Mouse (Mus musculus) forebrain, postnatal 0 days (tissue): Measurements from ENCODE around the gene 4930415O20Rik. TPM values are rescaled to one million over a fixed set of nuclear protein-coding genes. Genes with fewer than 3 reads are reported as not detected.
A peak's percentile ranks its signal among the peaks of the same experiment; 100 is the strongest.

Experiments
- ATAC-seq: fragments of 200-750 bp; cut with Nextera tagmentation; 2 replicates; pipeline ENCODE4 v1.8.0; 2017; ENCODE audit warnings: mild to moderate bottlenecking, moderate library complexity
- DNase-seq: peaks from one replicate; pipeline ENCODE4 v3.0.0-alpha.2; 2015
- H3K27ac ChIP-seq: fragments of 300-500 bp; sonication (generic); 2 replicates; pipeline ENCODE4 v1.5.1; 2014; ENCODE audit warnings: low read depth, mild to moderate bottlenecking, antibody characterized with exemption, low read length, moderate library complexity, mixed read lengths
- H3K27me3 ChIP-seq: fragments of 300-500 bp; sonication (generic); 2 replicates; pipeline ENCODE4 v1.6.1; 2014; ENCODE audit warnings: mild to moderate bottlenecking, low read length, mixed read lengths; ENCODE audit not compliant: insufficient read depth
- H3K36me3 ChIP-seq: fragments of 300-500 bp; sonication (generic); 2 replicates; pipeline ENCODE4 v1.6.1; 2014; ENCODE audit warnings: mild to moderate bottlenecking, moderate library complexity; ENCODE audit not compliant: insufficient read depth
- H3K4me1 ChIP-seq: fragments of 300-500 bp; sonication (generic); 2 replicates; pipeline ENCODE4 v1.6.1; 2014; ENCODE audit warnings: antibody characterized with exemption; ENCODE audit not compliant: insufficient read depth
- H3K4me2 ChIP-seq: fragments of 300-500 bp; sonication (generic); 2 replicates; pipeline ENCODE4 v1.6.1; 2014; ENCODE audit warnings: low read depth, mild to moderate bottlenecking, moderate library complexity
- H3K4me3 ChIP-seq: fragments of 300-500 bp; sonication (generic); 2 replicates; pipeline ENCODE4 v1.5.1; 2014; ENCODE audit warnings: low read depth, low read length, mixed read lengths
- H3K9ac ChIP-seq: fragments of 300-500 bp; sonication (generic); 2 replicates; pipeline ENCODE4 v1.6.1; 2014; ENCODE audit warnings: mild to moderate bottlenecking
- H3K9me3 ChIP-seq: fragments of 300-500 bp; sonication (generic); 2 replicates; pipeline ENCODE4 v1.6.1; 2016; ENCODE audit warnings: low read length
- CTCF ChIP-seq: sonication (generic); IDR thresholded peaks from 2 replicates; pipeline ENCODE4 v1.5.1; 2016; ENCODE audit warnings: antibody characterized with exemption, control low read depth, low read depth
- WGBS: fragments of 180-500 bp; shearing (Covaris S2); extraction: QIAGEN DNeasy Blood & Tissue Kit; methylation state at CpG from one replicate; pipeline ENCODE4 v1.1.7; 2014; 5-methylcytosine and 5-hydroxymethylcytosine counted together
- polyA plus RNA-seq: library from polyadenylated mRNA; unstranded; fragments of >200 nt; fragmentation: Nextera tagmentation; extraction: Ambion mirVana; gene quantifications from 2 replicates; pipeline ENCODE4 v1.2.1, GENCODE M21; 2015
- total RNA-seq: library from RNA; depleted of rRNA; stranded (reverse); fragments of >200 nt; gene quantifications from 2 replicates; pipeline ENCODE4 v1.2.3, GENCODE M21; 2014

Gene 4930415O20Rik
- total and polyA plus RNA-seq, 2 experiments from 2014 or later: 0.51 TPM; not detected in 1

DNA sequence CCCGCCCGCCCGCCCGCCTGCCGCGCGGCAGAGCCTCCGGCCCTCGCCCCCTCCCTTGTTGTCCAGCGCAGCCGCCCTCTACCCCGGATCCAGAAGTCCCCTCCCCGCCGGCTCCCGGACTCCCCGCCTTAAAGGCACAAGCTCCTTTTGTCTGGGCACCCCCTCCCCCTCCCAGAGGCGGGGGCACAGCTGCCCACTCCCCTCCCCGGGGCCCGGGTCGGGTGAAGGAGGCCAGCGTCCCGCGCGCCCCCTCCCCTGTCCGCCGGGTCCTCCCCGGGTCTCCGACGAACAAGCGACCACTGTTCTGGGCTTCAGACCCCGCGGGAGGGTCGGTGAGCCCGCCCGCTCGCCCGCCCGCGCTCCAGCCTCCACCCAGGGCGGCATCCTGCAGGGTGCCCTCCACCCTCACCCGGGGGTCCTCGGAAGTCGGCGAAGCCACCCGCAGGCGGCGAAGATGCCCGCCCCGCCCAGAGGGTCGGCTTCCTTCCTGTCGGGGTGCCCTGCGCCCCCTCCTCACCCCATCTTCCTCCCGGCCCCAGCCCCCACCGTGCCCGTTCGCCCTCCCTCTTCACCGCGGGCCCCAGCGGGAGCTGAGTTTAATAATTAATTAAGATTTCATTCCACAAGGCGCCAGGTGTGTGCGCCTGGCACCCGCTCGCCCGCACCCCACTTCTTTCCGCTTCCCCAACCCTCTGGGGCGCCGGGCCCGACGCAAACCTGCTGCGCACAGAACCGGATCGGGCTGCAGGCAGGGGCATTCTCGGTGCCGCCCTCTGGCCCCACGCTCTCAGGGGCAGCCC lies 38.7 kb downstream of the 4930415O20Rik start, which contains the start of gene Adcy6:
TSS of gene Adcy6 (minus strand) at position 746 of the 800 bp plus-strand sequence.
- H3K27ac ChIP-seq: peak within 1 kb of the TSS; percentile 72
- peaks cover 12% of the 10 kb centered on the region for H3K4me1 ChIP-seq
- H3K9me3 ChIP-seq: no peaks in the 10 kb centered on the region
- no peaks in the 10 kb centered on the region for H3K36me3 ChIP-seq
- ATAC-seq (peak; percentile 88), DNase-seq (peak; percentile 82)
- peak within 1 kb of the TSS; percentile 87 for H3K9ac ChIP-seq
- no peak for TF ChIP-seq CTCF
- peak within 1 kb of the TSS; percentile 88 for H3K4me2 ChIP-seq
- peak within 1 kb of the TSS; percentile 88 for H3K4me3 ChIP-seq
- 3% methylated on average over 68 of the region's 75 CpGs for WGBS
- no peaks in the 10 kb centered on the region for H3K27me3 ChIP-seq

DNA sequence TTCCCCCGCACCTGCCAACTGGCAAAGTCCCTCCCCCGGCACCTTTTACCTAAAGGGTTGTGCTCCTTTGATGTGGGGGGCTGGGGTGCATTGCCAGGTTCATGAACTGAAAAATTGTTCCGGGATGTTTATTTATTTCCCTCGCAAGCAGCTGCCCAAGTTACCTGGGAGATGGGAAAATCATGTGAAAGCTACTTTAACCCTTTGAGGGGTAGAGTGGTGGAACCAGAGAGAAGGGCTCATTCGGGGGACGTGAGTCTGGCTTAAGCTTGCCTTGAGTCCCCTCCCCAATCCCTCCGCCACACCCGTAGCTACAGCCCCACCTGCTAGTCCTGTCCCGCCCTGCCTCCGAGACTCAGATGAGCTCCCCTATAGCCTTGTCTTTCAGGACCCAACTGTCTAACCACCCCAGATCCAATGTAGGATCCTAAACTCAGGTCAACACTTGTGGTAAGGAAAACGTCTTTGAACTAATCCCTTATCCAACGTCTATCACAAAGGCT lies 39.4 kb downstream of the 4930415O20Rik start:
- H3K9ac ChIP-seq: peak overlapping the region; percentile 87
- peak overlapping the region; percentile 88 for H3K4me2 ChIP-seq
- no peaks in the 10 kb centered on the region for H3K27me3 ChIP-seq
- peak overlapping the region; percentile 88 for H3K4me3 ChIP-seq
- no peak for TF ChIP-seq CTCF
- no peaks in the 10 kb centered on the region for H3K36me3 ChIP-seq
- ATAC-seq (no peak), DNase-seq (peak; percentile 22)
- WGBS: 4% methylated on average over 12 of the region's 12 CpGs
- no peaks in the 10 kb centered on the region for H3K9me3 ChIP-seq
- H3K27ac ChIP-seq: peak overlapping the region; percentile 72
- H3K4me1 ChIP-seq: peaks cover 12% of the 10 kb centered on the region

DNA sequence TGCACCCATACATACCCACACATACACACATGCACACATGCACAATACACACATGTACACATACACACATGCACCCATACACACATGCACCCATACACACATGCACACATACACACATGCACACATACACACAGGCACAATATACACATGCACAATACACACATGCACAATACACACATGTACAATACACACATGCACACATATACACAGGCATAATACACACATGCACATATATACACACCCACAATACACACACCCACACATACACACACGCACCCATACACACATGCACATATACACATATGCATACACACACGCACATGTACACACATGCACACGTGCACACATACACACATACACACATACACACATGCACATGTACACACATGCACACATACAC lies 41.4 kb downstream of the 4930415O20Rik start:
- DNase-seq: no peak
- H3K4me1 ChIP-seq: peaks cover 12% of the 10 kb centered on the region
- no peak overlapping the region for H3K27ac ChIP-seq
- H3K4me2 ChIP-seq: no peak overlapping the region
- no peaks in the 10 kb centered on the region for H3K9me3 ChIP-seq
- H3K4me3 ChIP-seq: no peak overlapping the region
- no peaks in the 10 kb centered on the region for H3K36me3 ChIP-seq
- H3K9ac ChIP-seq: no peak overlapping the region
- no peak for ATAC-seq
- WGBS: 96% methylated on average over 3 of the region's 3 CpGs
- no peaks in the 10 kb centered on the region for H3K27me3 ChIP-seq
- TF ChIP-seq CTCF: no peak

DNA sequence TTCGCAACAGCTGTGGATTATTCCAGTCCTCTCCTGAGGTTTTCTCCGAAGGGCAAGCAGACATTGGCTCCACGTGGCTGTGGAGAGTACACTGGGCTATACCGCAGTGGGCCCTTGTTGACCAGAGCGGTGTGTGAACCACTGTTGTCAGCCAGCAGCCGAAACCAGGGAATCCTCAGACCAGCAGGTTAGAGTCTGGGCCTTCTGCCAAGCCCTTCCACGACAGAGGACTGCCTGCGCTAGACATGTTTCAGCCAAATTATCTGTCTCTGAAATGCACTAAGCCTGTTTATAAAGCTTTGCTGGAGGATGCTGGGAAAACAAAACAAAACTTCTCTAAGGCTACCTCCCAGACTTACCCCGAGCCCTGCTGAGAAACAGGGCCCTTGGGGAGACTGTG lies 43.7 kb downstream of the 4930415O20Rik start:
- Histone ChIP-seq H3K9ac (no peak overlapping the region), H3K4me3 (no peak overlapping the region), H3K9me3 (no peaks in the 10 kb centered on the region), H3K4me1 (no peaks in the 10 kb centered on the region), H3K27me3 (no peaks in the 10 kb centered on the region), H3K4me2 (no peak overlapping the region), H3K36me3 (no peaks in the 10 kb centered on the region), H3K27ac (no peak overlapping the region)
- DNase-seq: no peak
- TF ChIP-seq CTCF: no peak
- no peak for ATAC-seq
- 33% methylated on average over 9 of the region's 9 CpGs for WGBS

DNA sequence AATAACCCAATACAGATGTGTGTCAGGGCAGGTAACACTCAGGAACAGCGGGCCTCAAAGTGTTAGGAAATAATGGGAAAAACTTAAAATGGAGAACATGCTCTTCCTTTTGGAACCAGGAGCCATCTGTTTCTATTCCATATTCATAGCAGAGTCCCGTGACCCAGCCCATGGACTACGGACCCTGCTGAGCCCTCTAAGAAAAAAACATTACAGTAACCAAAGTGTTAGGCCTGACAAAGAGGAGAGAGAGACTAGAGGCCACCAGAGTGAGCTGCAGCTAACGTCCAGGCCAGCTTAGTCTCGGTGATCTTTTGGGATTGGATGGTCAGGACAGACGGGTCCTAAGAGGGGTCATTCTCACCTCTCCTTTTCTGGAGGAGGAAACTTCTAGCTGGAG lies 44.2 kb downstream of the 4930415O20Rik start:
- no peak overlapping the region for H3K4me2 ChIP-seq
- no peak for TF ChIP-seq CTCF

DNA sequence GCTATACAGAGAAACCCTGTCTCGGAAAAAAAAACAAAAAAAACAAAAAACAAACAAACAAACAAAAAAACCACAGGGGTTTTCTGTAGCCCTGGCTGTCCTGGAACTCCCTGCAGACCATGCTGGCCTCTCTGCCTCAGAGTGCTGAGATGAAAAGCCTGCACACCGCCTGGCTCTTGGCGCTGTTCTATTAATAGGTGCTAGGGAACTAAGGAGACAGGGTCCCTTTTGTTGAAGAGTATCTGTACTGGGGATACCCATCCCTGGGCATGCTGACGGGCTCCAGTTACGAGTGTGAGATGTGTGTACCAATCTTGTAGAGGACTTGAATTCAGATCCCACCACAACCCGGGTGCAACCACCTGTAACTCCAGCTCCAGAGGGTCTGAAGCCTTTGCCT lies 44.9 kb downstream of the 4930415O20Rik start:
- no peak for TF ChIP-seq CTCF
- H3K27me3 ChIP-seq: no peaks in the 10 kb centered on the region
- WGBS: 64% methylated on average over 6 of the region's 6 CpGs
- H3K4me1 ChIP-seq: no peaks in the 10 kb centered on the region
- H3K27ac ChIP-seq: no peak overlapping the region
- ATAC-seq (no peak), DNase-seq (no peak)
- H3K36me3 ChIP-seq: no peaks in the 10 kb centered on the region
- no peak overlapping the region for H3K4me3 ChIP-seq
- no peaks in the 10 kb centered on the region for H3K9me3 ChIP-seq
- H3K4me2 ChIP-seq: no peak overlapping the region
- no peak overlapping the region for H3K9ac ChIP-seq

More for the DNA sequence above, 44.2 kb downstream of the 4930415O20Rik start:
- ATAC-seq: no peak
- Histone ChIP-seq H3K36me3 (no peaks in the 10 kb centered on the region), H3K9me3 (no peaks in the 10 kb centered on the region), H3K4me3 (no peak overlapping the region), H3K9ac (no peak overlapping the region), H3K27ac (no peak overlapping the region), H3K27me3 (no peaks in the 10 kb centered on the region), H3K4me1 (no peaks in the 10 kb centered on the region)
- DNase-seq: no peak
- 51% methylated on average over 6 of the region's 6 CpGs for WGBS
